Mouse (Mus musculus): ENCODE measurements around the gene Dmd. TPM values are rescaled to one million over a fixed set of nuclear protein-coding genes. Genes with fewer than 3 reads are reported as not detected.

Dmd gene
- polyA plus RNA-seq (2017; shearing (Covaris generic)), result 0.44 TPM

GRCm38 (mm10) chrX:82948630-82949029 lies at the start of gene Dmd:
Gene Dmd (plus strand): TSS chrX:82948870.

GRCm38 (mm10) chrX:83487598-83487997 lies 538.9 kb downstream of the Dmd start, which contains the start of gene Tsga8:
Gene Tsga8 (minus strand): TSS chrX:83487924.

GRCm38 (mm10) chrX:85249379-85249778 lies 2300.7 kb downstream of the Dmd start, which contains the start of gene Fthl17a:
Gene Fthl17a (plus strand): TSS chrX:85249679.

Data from naive thymus-derived CD4-positive, alpha-beta T cell, adult 5 months (primary cell).